Mouse (Mus musculus) c-Kit-positive CD71-negative TER-119-negative erythroid progenitor cells, embryonic 14.5 days (primary cell): Measurements from ENCODE around the gene Cacna1c.
A peak's percentile ranks its signal among the peaks of the same experiment; 100 is the strongest.
"Not testable (repeated sequence)": the region's sequence is repeated elsewhere in the genome, so short reads cannot be mapped to it uniquely, and the experiment has no call there.

Experiments
- DNase-seq: peaks from one replicate; pipeline ENCODE4 v3.0.0-alpha.2; 2013; ENCODE audit warnings: low read depth

Cacna1c gene

DNA sequence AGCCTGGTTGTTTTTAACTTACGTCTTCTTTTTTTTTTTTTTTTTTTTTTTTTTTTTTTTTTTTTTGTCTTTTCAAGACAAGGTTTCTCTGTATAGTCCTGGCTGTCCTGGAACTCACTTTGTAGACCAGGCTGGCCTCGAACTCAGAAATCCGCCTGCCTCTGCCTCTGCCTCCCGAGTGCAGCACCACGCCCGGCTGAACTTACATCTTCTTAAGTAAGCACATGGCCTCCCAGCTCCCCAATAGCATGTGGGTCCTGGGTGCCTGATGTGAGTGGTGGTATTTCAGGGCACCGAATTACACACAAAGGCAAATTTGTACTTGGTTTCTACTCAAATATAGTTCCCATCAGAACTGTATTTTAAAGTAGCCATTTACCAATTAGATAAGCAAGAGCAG lies 9.8 kb upstream of the Cacna1c start:
- DNase-seq: not testable (repeated sequence)

DNA sequence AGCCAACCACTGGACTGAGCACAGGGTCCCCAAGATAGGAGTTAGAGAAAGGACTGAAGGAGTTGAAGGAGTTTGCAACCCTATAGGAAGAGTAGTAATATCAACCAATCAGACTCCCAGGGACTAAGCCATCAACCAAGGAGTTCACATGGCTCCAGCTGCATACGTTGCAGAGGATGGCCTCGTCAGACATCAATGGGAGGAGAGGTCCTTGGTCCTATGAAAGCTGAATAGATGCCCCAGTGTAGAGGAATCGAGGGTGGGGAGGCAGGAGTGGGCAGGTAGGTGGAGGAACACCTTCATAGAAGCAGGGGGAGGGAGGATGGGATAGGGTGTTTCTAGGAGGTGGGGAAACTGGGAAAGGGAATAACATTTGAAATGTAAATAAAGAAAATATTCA lies 8.7 kb upstream of the Cacna1c start:
- DNase-seq: no peak

DNA sequence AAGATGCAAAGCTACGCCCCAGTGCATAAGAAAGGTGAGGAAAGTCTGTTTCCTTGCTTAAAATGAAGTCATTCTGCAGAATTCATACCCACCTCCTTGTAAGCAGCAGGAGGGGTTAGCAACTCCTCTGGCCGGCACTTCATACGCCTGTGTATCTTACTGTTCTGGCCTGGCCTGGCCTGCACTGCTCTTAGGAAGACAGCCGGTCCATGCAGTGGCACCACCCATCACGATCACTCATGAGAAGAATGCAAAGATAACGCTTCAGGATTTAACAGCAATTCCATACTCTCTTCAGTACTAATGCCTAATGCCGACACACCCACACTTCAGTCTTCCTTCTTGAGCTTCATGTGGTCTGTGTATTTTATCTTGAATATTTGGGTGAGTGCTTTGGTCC lies 8.1 kb upstream of the Cacna1c start:
- no peak for DNase-seq

DNA sequence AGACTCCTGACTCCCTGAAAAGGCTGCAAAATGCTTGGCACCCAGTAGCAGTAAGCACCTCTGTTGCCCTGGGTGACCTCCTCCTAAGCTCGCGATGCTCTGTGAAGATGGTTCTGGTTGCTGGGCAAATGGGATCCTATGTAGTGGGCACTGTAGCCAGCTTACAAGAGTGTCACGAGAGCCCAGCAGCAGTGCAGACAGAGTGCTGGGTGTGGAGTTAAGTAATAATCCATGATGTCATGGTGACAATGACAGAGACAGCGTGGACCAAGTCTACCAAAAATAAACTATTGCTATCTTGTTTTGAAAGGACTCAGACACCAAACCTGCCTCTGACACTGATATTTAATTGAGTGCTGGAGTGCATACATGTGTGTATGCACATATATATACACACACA lies 5.4 kb upstream of the Cacna1c start:
- DNase-seq: no peak

DNA sequence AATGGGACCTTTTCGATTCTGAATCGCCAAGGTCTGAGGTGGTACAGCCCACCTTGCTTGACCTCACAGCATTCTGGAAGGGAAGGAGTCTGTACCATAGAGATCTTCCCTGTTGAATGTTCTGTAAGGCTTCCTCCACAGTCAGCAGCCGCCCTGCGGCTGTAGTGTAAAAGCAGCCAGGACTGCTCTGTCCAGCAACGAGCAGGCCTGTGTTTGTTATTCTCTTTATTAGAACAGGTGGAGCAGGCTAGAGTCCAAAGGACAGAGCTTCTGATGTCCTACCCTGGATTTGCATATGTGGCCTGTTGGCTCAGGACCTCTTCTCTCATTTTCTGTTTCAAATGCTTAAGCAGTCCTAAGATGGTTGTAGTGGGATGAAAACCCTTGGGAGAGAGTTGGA lies 4.1 kb upstream of the Cacna1c start:
- DNase-seq: no peak

DNA sequence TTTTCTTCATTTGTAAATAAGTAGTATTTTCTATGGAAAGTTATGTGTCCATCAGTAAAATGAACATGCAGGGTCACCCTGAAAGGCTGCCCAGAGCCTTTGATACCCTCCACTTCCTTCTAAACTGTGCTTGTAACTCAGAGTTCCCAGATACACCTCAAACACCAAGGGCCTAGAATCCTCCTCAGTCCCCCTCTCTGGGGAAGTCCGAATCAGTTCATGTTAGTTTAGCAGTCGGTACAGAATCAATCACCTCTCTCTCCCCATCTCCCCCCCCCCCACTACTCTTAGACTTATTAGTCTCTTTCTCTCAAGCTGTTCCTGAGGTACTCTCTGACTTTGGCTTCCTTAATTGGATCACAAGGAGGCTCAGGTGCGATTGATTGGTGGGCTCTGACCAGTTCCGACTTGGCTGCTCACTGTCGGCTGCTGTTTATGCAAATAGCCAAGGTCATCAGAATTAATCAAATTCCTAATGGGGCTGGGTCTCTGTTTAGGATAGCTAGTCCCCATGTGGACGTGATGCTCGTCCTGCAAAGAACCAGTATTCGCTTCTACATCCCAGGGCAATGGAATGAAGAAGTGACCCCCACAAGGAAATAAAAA lies 3.2 kb upstream of the Cacna1c start:
- DNase-seq: no peak

DNA sequence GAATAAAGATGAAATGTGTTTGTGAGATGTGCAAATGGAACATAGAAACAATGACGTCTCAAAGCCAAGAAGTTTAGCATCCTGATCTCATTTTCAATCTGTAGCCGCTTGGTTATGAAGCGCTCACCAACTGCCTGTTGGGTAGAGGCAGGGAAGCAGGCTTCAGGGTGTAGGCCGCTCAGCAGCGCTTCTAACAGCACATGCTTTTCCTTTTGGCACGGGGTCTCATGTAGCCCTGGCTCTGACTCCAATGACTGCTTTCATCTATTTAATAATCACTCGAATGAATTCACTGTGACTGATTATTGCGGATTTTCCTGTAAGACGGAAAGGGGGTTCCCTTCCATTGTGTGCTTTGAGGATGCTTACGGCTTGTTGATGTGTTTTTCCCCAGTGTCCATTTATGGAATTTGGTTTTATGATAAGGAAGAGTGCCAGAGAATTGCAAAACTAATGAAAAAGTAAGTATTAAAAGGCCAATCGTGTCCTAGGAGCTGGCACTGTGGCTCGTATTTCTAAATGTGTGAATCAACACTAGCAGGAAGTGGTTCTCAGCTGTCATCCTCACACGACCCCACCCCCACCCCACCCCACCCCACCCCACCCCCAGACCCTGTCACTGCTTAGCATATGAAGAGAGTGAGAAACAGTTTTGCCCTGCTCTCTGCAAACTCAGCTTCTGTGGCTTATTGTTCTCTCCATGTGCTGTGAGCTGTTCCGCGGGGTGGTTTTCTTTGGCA lies 2.5 kb upstream of the Cacna1c start:
- DNase-seq: no peak

DNA sequence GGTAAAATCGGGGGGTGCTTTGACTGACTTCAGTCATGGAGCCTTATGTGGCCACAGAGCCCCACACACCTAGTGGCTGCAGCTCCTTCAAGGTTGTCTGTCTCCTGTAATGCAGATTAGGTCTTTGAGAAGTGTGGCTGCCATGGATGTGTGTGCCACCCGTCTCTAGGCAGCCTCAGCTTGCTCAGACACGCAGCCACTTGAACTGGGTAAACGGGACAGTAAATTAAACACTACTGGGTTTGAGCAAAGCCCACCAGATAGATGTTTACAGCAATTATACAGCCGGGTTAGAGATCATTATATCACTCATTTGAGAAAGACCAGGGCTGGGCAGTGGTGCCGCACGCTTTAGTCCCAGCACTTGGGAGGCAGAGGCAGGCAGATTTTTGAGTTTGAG lies 1.6 kb downstream of the Cacna1c start:
- no peak for DNase-seq

DNA sequence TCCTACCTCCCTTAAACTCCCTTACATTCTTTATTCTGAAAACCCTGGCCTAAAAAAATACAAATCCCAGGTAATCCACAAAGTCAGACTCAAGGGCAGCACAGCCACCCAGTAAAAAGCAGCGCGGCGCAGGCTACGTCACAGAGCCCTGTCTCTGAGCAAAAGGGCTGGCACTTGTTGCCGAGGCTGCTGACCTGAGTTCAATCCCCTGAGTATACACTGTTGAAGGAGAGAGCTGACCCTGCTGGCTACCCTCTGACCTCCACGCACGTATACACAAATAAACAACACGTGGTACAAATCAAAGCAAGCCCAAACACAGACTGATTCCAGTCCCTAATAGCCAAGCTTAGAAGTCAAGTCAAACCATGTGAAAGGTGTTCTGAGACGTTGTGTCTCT lies 2.1 kb downstream of the Cacna1c start:
- no peak for DNase-seq

DNA sequence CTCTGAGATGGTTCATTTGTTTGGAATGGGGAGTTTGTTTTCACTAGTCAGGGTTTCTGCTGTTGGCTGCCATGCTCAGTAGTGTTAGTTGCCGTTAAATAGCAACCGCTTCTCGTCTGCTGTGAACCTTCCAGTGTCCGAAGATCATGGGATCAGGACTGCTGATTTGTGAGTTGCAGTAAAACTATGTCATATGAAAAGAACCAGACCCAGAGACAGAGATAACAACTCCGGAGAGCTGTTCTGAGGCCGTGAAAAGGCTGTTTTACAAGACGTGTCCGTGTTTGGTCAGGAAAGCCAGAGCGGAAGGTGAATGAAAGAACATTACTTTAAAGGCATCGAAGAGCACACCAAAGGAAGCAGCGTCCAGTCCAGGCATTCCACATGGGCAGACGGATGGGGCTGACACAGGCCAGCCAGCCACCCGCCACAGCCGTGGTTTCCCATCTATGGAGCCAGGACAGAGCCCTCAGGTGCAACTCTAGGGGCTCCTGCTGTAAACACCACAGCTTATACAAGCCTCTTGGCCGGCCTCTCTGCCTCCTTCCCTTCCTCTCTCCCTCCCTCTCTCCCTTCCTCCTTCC lies 2.6 kb downstream of the Cacna1c start:
- DNase-seq: no peak

DNA sequence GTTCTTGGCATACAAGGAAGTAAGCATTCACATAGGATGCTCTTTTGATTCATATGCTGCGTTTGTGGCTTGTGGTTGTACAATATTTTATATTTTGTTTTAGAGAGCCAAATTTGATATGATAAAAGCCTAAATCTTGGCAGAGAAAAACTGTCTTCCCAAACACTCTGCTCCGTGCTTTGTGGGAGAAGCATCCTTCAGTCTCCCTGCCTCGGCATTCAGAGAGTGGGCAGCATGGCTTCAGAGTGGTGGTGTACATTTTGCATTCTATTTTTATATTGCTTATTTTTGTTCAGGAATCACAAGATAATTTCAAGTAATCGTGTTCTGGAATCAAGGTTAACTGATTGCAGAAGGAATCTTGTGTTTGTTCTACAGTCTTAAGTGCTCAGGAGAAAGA lies 4.7 kb downstream of the Cacna1c start:
- DNase-seq: no peak

DNA sequence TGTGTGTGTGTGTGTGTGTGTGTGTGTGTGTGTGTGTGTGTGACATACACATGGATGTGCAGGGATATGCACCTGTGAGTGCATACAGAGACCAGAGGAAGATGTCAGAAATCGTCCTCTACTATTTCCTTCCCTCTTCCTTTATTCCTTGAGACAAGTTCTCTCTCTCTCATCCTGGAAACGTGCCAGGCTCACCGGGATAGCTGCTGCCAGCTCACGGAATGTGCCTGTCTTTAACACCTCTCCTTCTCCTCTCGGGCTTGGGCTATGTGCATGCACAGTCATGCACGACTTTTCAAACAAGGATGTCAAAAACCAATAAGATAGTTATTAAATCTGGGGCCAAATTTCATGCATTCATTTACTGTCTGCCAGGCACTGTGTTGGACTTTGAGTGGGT lies 8.6 kb downstream of the Cacna1c start:
- no peak for DNase-seq

DNA sequence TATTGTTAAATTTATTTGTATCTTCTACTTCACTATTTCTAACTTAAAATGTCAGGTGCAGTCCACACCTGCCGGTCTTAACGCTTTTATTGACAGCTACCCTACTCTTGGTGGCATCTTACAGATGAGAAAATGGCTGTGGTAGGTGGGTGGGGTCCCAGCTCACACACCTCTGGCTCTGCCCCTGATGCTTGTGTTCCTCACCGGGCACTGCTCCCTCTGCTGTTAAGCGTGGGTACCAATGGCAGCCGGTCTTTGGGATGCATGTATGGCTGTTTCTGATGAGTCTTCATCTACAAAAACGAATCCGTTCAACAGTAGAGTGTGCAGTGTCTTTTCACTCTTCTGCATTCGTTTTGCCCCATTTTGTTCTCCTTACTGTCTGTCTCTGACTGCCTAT lies 9.6 kb downstream of the Cacna1c start:
- no peak for DNase-seq

DNA sequence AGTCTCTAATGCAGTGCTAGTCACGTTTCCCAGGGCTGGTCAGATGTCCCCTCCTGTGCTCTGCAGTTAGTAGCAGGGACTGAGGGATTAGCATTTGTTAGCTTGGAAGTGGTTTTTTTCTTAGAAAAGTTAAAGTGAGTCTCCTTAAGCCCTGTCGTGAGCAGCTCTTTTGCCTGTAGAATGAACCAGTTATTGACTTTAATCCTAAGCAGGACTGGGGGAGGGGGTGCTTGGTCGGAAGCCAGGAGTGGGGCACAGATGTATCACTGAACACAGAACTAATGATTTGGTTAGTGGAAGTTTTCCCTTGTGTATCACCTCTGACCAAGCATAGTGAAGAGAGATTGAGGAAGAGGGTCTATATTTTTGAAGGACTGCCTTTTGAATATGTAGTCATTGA lies 12.4 kb downstream of the Cacna1c start:
- DNase-seq: no peak

DNA sequence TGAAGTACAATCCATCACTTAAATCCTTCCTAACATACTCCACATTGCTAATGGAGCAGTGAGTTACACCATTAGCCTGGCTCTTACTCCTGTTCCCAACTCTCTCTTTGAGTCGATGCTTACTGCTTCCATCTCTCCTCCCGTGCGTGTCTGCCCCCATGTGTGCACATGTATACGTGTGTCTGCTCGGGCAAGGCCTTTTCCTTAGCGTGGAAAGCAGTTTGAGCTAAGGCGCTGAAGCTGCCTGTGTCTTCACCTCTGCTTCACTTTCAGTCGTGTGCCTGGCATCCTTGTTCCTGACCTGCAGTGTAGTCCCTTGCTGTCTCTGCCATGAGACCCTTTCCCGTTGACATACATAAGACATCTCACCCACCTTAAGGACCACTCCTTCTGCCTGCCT lies 14.0 kb downstream of the Cacna1c start:
- DNase-seq: no peak

DNA sequence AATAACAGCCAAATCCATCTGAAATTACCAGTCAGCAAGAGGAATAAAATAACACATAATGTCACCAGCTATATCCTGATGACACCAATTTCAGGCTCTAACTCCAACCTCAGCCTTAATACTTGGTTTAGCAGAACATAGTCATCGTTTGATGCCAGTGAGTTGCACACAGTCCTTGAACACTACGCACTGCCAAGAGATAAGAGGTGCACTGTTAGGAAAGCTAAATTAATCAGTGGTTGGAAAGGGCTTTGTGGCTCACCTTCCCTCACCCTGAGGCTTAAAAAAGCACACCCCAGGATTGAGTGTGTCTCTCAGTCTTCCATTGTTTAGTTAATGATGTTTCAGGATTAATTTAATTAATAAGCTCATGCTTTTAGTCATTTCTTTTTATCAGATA lies 16.0 kb downstream of the Cacna1c start:
- DNase-seq: no peak

DNA sequence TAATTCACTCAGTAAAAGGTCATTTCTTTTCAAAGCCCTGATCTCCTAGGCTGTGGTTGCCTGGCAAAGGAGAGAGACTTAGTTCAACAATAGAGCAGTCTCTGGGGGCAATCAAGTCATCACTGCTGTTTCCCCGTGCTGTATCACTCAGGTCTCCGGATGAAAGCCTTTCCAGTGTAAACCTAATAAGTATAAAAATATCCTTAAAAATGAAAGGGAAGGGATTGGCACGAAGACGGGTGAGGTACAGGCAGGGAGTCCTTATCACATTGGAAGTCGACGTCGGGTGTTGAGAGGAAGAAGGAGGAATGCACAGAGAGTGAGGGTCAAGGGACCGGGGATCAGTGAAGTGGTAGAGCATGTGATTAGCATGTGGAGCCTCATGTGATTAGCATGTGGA lies 19.1 kb downstream of the Cacna1c start:
- DNase-seq: no peak

DNA sequence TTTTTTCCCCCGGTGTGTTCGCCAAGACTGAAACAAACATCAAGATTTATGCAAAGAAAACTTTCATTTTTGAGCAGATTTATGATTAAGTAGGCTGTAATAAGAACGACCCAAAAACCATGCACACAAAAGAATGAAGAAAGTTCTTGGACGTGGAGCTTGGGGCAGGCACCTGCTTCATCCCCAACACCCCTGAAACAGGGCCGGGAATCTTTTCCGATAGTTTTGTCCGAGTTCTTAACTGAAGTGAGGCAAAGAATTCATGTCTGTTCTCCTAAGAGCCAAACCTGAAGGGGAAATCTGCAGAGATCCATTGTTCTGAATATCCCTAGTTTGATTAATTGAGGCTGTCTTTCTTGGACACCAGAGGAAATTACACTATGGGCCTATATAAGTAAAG lies 20.1 kb downstream of the Cacna1c start:
- DNase-seq: no peak

DNA sequence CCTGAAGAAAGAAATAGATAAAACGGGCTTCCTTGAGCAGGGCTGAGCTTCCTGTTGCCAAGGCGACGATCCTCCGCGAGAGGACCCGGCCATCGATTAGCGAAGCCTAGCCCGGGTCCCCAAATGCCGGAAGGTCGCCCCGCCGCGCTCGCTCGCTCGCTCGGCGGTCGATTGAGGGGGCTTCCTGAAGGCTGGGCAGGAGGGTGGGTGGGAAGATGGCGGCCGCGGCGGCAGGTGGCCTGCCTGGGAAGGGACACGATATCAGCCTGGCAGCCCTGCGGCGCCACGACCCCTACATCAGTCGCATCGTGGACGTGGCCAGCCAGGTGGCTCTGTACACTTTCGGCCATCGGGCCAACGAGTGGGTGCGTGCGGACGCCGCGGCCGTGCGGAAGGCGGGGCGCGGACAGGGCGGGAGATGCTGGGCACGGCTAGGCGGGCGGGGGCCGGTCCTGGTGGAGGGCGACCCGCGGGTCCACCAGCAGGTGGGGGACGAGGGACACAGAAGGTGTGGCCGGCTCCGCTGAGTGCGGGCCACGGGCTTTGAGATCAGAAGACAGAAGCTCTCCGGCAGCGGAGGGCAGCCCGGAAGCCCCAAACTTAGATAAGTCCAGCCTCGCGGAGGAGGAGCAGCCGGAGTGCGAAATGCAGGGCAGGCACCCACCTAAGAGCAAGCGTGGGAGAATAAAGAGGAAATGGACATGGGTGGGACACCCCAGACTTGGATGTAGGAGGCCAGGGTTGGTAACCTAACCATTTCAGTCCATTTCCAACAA lies 21.0 kb downstream of the Cacna1c start, which contains the start of gene Dcp1b:
TSS of gene Dcp1b (plus strand) at position 176 of the 776 bp plus-strand sequence.
- peak; percentile 84 for DNase-seq

DNA sequence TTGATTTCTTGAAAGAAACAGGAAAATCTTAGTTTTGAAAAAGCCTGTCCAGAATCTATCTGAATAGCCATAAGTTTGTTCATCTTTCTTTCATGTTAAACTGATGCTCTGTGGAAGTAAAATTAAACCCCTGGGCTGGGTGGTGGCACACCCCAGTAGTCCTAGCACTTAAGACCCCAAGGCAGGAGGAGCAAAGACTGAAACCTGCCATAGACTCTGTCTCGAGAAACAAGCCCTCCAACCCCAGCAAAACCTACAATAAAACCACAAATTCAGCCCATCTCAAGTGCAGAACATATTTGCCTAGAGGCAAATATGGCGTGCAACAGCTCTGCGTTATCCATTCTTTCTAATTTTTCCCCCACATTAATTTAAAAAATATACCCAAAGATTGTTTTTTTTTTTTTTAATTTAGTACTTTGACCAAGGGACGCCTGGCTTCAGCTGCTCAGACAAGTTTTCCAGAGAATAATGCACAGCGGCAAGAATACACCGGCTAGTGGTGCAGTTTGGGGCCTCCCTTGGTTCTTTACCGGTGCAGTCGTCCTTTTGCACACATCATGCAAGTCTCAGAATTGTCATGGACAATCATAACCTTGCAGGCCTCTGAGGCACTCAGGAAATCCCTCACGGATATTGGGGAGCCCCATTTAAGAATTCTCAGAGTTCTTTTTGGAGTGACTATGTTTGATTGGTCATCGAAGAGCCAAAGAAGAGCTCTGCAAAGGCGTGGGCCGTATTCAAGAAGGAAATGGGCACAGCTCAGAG lies 21.7 kb downstream of the Cacna1c start:
- DNase-seq: no peak

DNA sequence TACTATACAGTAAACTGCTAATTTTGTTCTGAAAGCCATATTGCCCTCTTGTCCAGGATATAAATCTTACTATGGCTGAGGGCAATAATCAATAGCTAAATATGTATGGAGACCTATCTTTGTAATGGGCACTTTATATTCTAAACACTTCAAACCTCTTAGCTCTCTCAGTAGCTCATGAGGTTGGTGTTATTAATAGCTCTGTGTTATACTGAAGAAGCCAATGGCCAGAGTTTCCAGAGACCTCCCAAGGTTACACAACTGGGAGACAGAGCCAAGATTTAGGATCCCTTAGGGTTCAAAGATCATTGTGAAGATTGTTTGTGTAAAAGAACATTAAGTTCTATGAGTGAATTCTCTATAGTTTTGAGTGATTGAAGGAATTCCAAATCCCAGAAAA lies 30.5 kb downstream of the Cacna1c start:
- DNase-seq: no peak

DNA sequence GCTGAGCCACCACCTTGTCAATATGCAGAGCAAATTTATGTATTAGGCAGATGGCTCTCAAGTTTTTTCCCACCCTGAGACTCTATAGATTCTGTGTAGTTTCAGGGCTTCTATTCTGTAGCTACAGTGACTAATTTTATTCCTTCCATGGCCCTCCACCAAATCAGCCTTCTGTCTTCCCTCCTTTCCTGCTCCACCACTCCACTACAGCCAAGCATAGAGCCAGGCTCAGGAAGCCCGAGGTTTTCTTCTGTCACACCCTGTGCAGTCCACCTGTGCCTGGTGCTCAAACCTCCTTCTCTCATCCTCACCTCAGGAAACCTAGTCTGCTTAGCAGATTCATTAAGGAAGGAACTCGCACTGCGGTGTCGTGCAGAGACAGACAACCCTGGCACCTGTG lies 51.1 kb downstream of the Cacna1c start:
- DNase-seq: no peak
